Mouse (Mus musculus): ENCODE measurements around the gene Snai3.

- TF ChIP-seq CTCF (IDR thresholded peaks at IDR 0.05; ENCODE audit: control insufficient read depth, insufficient read depth, low read length), result no peak
- no peak for TF ChIP-seq POLR2A (IDR thresholded peaks at IDR 0.05; ENCODE audit: borderline replicate concordance, control insufficient read depth, low read depth, low read length)
Observed at GRCm38 (mm10) chr8:122407678-122408077, 52.9 kb downstream of the Snai3 start.
